Mouse (Mus musculus) gastrocnemius, postnatal 14 days (tissue): Measurements from ENCODE around the gene Slc6a17. TPM values are rescaled to one million over a fixed set of nuclear protein-coding genes. Genes with fewer than 3 reads are reported as not detected.

Experiments used
- DNase-seq: peaks from one replicate; pipeline ENCODE4 v3.0.0; 2021; ENCODE audit warnings: mixed read lengths
- intact Hi-C: fragments of 180-260 bp; cut with DNase I; formaldehyde crosslinking; loops from one replicate; pipeline ENCODE4 v1.15.1; 2025; ENCODE audit warnings: low total_unique reads
- total RNA-seq, 2 experiments: library from RNA; stranded (reverse); gene quantifications; 2 replicates each; pipeline ENCODE4 v1.2.3; 2021

The Slc6a17 gene
- total RNA-seq, 2 experiments from 2014 or later, result 0.55 to 0.60 TPM

DNA sequence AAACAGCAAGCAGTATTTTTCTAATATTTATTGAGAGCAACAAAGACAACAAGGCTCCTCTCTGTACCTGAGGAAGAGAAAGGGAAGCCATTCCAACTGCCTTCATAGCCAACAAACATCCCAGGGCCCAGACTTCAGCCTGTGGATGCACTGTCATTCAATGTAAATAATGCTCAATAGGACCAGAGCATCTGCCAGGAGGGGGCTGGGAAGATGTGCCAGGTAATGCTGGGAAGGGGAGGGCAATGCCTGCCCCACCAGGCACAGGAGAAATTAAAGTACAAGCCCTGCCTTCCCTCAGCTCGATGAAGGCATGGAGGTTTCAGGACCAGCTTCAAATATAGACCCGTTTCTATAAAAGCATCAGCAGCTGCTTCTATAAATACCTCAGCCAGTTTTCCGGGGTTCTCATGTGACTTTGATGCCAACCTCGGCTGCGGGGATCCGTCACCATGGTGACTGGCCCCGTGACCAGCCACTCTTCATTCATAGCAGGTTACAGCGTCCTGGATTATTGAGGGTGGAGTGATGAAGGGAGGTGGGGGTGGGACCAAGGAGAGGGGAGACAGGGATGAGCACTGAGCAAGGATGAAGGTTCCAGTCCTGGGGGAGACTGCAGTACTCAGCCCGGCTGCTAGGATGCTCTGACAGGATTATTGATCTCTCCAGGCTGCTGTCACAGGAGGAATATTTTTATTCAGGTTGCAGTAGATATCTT is 10.7 kb upstream of the Slc6a17 start:
- intact Hi-C loops, result no loop called here
- DNase-seq, result no peak

GRCm38 (mm10) chr3:107524547-107524946 is 6.7 kb upstream of the Slc6a17 start:
- no peak for DNase-seq
- intact Hi-C loops, result no loop called here

DNA sequence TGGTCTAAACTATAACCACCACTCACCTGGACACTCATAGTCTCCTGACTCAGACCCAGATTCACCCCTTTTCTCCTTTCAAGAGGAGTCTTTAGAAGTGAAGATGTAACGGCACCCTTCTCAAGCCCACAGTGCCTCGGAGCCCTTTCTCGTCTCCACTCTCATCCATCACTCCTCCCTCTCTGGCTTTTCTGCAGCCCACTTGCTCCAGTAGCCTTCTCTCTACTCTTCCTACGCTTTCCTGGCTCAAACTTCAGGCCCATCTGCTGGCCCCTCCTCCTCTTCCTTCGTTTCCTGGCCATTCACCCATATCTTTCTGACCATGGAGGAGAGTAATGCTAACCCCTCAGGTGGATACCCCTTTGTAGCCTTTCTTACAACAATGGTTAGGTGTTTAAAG is 3.1 kb upstream of the Slc6a17 start:
- DNase-seq, result no peak
- intact Hi-C loops, result no loop called here

GRCm38 (mm10) chr3:107516776-107517630 is 815 bp downstream of the Slc6a17 start:
- intact Hi-C loops, result no loop called here
- no peak for DNase-seq

GRCm38 (mm10) chr3:107515989-107516388 is 1.8 kb downstream of the Slc6a17 start:
- intact Hi-C loops, result no loop called here

GRCm38 (mm10) chr3:107511416-107511815 is 6.4 kb downstream of the Slc6a17 start:
- no peak for DNase-seq
- intact Hi-C loops, result no loop called here

More at GRCm38 (mm10) chr3:107515989-107516388, 1.8 kb downstream of the Slc6a17 start:
- DNase-seq, result no peak

- DNase-seq, result no peak
- intact Hi-C loops, result no loop called here
These were observed 9.1 kb downstream of the Slc6a17 start for GRCm38 (mm10) chr3:107508696-107509095.

DNA sequence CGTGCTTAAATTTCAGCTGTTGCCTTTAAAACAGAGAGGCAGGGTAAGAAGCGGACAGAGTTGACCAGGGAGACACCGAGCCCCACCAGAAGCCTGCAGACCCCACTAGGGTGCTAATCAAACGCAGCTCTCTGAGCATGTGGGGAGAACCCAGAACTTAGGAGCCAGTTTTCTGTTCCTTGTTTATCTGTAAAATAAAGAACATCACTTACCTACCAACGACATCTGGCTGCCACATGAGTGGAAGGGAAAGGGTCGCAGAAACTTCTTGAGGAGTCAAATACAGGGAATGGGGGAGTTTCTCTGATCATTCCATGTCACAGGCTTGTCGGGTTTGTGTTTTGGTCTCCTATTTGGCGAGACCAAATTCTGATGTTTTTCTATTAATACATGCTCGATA is 9.9 kb downstream of the Slc6a17 start:
- intact Hi-C loops, result no loop called here
- no peak for DNase-seq

DNA sequence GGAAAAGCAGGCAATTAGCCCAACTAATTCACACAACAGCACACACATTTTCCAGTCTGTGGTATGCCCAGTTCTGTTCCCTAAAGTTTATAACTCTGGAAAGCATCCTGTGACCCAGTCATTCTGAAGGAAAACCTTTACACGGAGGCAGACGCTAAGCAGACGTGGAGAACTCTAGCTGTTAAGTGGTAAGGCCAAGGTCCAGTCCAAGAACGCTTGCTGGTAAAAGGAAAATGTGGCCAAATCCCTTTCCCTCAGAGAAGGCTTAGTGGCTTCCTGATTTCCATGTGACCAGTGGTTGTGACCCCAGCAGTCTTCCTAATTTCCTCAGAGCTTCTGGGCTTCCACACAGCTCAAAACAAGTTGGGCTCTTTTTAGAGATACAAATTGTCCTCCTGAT is 11.3 kb downstream of the Slc6a17 start:
- intact Hi-C loops, result no loop called here
- no peak for DNase-seq

- DNase-seq, result no peak
- intact Hi-C loops, result no loop called here
These were observed 12.1 kb downstream of the Slc6a17 start for GRCm38 (mm10) chr3:107505464-107506367.

DNA sequence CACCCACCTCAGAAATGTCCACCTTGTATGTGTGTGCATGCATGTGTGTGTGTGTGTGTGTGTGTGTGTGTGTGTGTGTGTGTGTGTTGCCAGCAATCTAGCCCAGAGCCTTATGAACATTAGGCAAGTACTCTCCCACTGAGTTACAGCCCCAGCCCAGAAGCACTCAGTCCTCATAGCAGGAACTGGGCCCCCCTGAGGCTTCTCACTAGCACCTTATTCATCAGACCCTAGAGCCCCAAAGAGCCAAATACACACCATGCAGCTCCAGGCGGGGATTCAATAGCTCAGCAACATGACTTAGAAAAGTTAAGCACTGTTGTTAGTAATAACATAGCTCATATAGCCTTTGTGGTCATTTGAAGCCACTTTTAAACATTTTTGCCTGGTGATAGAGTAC is 13.3 kb downstream of the Slc6a17 start:
- intact Hi-C loops, result no loop called here
- DNase-seq, result no peak

DNA sequence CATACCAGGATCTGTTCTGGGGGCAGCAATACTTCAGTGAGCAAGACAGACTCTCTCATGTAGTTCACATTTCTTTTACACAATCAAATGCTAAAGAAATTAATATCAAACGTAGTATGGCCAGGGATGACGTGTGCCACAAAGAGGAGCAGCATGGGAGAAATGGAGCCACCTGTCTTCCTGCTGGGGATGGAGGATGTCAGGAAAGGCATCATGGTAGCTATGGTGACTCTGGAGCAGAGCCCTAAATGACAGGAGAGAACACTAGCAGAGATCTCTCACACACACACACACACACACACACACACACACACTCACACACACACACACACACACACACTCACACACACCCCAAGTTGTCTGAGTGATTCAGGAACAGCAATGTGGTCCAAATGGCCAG is 14.1 kb downstream of the Slc6a17 start:
- no peak for DNase-seq
- intact Hi-C loops, result no loop called here

- no peak for DNase-seq
These were observed 16.1 kb downstream of the Slc6a17 start for GRCm38 (mm10) chr3:107501702-107502151.

GRCm38 (mm10) chr3:107500301-107500700 is 17.5 kb downstream of the Slc6a17 start:
- DNase-seq, result no peak
- intact Hi-C loops, result no loop called here

More at GRCm38 (mm10) chr3:107501702-107502151, 16.1 kb downstream of the Slc6a17 start:
- intact Hi-C loops, result no loop called here

- intact Hi-C loops, result no loop called here
- DNase-seq, result no peak
These were observed 21.6 kb downstream of the Slc6a17 start for GRCm38 (mm10) chr3:107496086-107496850.

GRCm38 (mm10) chr3:107495524-107495923 is 22.3 kb downstream of the Slc6a17 start:
- no peak for DNase-seq
- intact Hi-C loops, result no loop called here

DNA sequence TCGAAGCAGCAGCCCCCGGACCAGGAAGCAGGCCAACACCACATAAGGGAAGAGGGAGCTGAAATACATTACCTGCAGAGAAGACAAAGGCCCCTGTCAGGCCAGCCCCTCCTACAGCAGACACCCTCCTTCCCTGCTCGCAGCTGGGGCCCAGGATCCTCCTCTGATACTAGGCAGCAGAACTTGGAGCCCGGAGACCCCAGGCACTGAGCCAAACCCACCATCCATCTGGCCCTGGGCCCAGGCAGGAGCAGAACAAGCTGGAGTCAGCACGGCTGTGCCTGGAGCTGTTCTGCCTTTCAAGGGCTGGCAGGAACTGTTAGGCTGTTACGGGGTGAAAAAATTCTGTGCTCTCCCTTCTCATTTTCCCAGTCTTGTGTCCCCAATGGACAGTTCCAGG is 26.4 kb downstream of the Slc6a17 start:
- intact Hi-C loops, result no loop called here
- DNase-seq, result peak; percentile 45

GRCm38 (mm10) chr3:107488637-107489036 is 29.2 kb downstream of the Slc6a17 start:
- intact Hi-C loops, result no loop called here
- no peak for DNase-seq

DNA sequence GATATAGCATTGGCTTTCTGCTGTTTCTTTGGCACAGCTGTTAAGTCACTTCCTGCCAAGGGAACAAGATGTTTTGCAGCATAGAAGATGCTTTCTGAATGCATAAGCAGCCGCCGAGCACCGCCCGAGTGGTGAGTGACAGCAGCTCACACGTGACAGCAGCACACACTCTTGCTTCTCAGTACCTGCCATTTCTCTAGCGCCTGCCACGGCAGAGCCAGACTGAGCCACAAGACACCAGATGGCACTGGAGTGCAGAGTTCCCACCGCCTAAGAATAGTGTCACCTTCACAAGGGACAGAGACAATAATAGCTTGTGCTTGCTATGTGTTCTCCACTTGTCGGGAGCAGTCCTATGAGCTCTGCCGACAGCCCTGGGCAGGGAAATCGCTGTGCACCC is 34.5 kb downstream of the Slc6a17 start:
- no peak for DNase-seq
- intact Hi-C loops, result no loop called here
